Mouse (Mus musculus) ES-Bruce4 (cell line): Measurements from ENCODE around the gene Sbf2.

Source experiments
- CTCF ChIP-seq: IDR thresholded peaks from one replicate; pipeline ENCODE4 v1.8.1; 2011; ENCODE audit warnings: low read depth, low read length
- EP300 ChIP-seq: IDR thresholded peaks from 2 replicates; pipeline ENCODE4 v1.6.1; 2011; ENCODE audit warnings: low read depth, low read length; ENCODE audit not compliant: insufficient read depth
- POLR2A ChIP-seq: IDR thresholded peaks from one replicate; pipeline ENCODE4 v1.8.1; 2011; ENCODE audit warnings: low read length; ENCODE audit not compliant: insufficient read depth

GRCm38 (mm10) chr7:110265796-110266195 is 348.9 kb downstream of the Sbf2 start:
- peak; percentile 93 for TF ChIP-seq CTCF
- no peak for TF ChIP-seq POLR2A
- no peak for TF ChIP-seq EP300
